Mouse (Mus musculus) spleen, adult 2 months (tissue): Measurements from ENCODE around the gene D430042O09Rik.

ENCODE experiments used
- CTCF ChIP-seq: fragments of 200-500 bp; IDR thresholded peaks from 2 replicates; pipeline ENCODE4 v1.5.1; 2011; ENCODE audit warnings: mild to moderate bottlenecking, inconsistent platforms; ENCODE audit not compliant: insufficient read depth, insufficient read length, insufficient replicate concordance; ENCODE audit errors: extremely low read depth
- POLR2A ChIP-seq: fragments of 200-500 bp; IDR thresholded peaks from 2 replicates; pipeline ENCODE4 v1.6.1; 2011; ENCODE audit warnings: low read depth, low read length, inconsistent platforms

- TF ChIP-seq CTCF (no peak), POLR2A (no peak)
Measured at GRCm38 (mm10) chr7:125871404-125872201, 163.9 kb downstream of the D430042O09Rik start.
